7 mouse cellular contexts compared by ENCODE assay signal in genomic region chr16:4877701-4878100, GRCm38 (mm10). TPM values are rescaled to one million over a fixed set of nuclear protein-coding genes. Genes with fewer than 3 reads are reported as not detected.
DNase-seq lines count a peak whose midpoint lies in the region; ATAC-seq lines count a peak whose summit lies in the region.

No protein-coding gene starts in this region.

- peak overlapping the region; percentile 69 for H3K4me2 ChIP-seq in lung, embryonic 15.5 days
- peak overlapping the region; percentile 87 for H3K4me2 ChIP-seq in forebrain, embryonic 12.5 days
- peak overlapping the region; percentile 81 for H3K4me2 ChIP-seq in neural tube, embryonic 14.5 days (ENCODE audit: low read depth, low read length)

- H3K27ac ChIP-seq in lung, embryonic 15.5 days: peak overlapping the region; percentile 99
- H3K27ac ChIP-seq in forebrain, embryonic 12.5 days: no peak overlapping the region
- peak overlapping the region; percentile 97; the same call in 1 of the 2 replicates for H3K27ac ChIP-seq in limb, embryonic 10.5 days
- 0 out of 2 replicates have a peak overlapping the region, but pooled peaks have one; percentile 99 for H3K27ac ChIP-seq in neural tube, embryonic 14.5 days (ENCODE audit: low read depth, low read length)

- H3K9ac ChIP-seq in lung, embryonic 15.5 days: peak overlapping the region; percentile 74
- H3K9ac ChIP-seq in forebrain, embryonic 12.5 days: peak overlapping the region; percentile 78
- H3K9ac ChIP-seq in neural tube, embryonic 14.5 days (replicated peaks; ENCODE audit: low read depth, low read length): peak overlapping the region; percentile 76

- peak overlapping the region; percentile 76 for H3K4me3 ChIP-seq in lung, embryonic 15.5 days
- H3K4me3 ChIP-seq in forebrain, embryonic 12.5 days (replicated peaks): peak overlapping the region; percentile 87; the same call in 1 of the 2 replicates
- H3K4me3 ChIP-seq in limb, embryonic 10.5 days: peak overlapping the region; percentile 94
- H3K4me3 ChIP-seq in neural tube, embryonic 14.5 days (ENCODE audit: low read depth, low read length): peak overlapping the region; percentile 75

- H3K4me1 ChIP-seq in lung, embryonic 15.5 days: peaks cover 54% of the 10 kb centered on the region
- H3K4me1 ChIP-seq in forebrain, embryonic 12.5 days: peaks cover 31% of the 10 kb centered on the region
- peaks cover 29% of the 10 kb centered on the region for H3K4me1 ChIP-seq in limb, embryonic 10.5 days
- peaks cover 28% of the 10 kb centered on the region for H3K4me1 ChIP-seq in neural tube, embryonic 14.5 days (ENCODE audit: control insufficient read depth, insufficient read depth, low read length)

- ATAC-seq in lung, embryonic 15.5 days (ENCODE audit: borderline replicate concordance, extremely low read depth, low FRiP score, low TSS enrichment): no peak
- ATAC-seq in forebrain, embryonic 12.5 days (ENCODE audit: low FRiP score): no peak
- ATAC-seq in neural tube, embryonic 14.5 days (ENCODE audit: low read depth): no peak

- no peak for DNase-seq in lung, postnatal 14 days
- DNase-seq in limb, embryonic 10.5 days (ENCODE audit: low spot score): no peak
- no peak for DNase-seq in layer of hippocampus, adult 8-10 months (ENCODE audit: low spot score in 2 of 2)
- no peak for DNase-seq in urinary bladder, postnatal 36 days (ENCODE audit: low spot score in 2 of 2)

- no peaks in the 10 kb centered on the region for H3K9me3 ChIP-seq in lung, embryonic 15.5 days
- no peaks in the 10 kb centered on the region for H3K9me3 ChIP-seq in forebrain, embryonic 12.5 days
- H3K9me3 ChIP-seq in limb, embryonic 10.5 days (replicated peaks): no peaks in the 10 kb centered on the region
- no peaks in the 10 kb centered on the region for H3K9me3 ChIP-seq in neural tube, embryonic 14.5 days (ENCODE audit: control insufficient read depth, low read length)

- WGBS in lung, embryonic 15.5 days: 55% methylated on average over 3 of the region's 3 CpGs
- WGBS in forebrain, embryonic 12.5 days: 64% methylated on average over 3 of the region's 3 CpGs
- WGBS in limb, embryonic 10.5 days: 74% methylated on average over 3 of the region's 3 CpGs
- WGBS in neural tube, embryonic 14.5 days: 84% methylated on average over 3 of the region's 3 CpGs

- H3K27me3 ChIP-seq in lung, embryonic 15.5 days: no peaks in the 10 kb centered on the region
- no peaks in the 10 kb centered on the region for H3K27me3 ChIP-seq in forebrain, embryonic 12.5 days
- H3K27me3 ChIP-seq in limb, embryonic 10.5 days (ENCODE audit: low read depth, poor library complexity, severe bottlenecking): no peaks in the 10 kb centered on the region
- no peaks in the 10 kb centered on the region for H3K27me3 ChIP-seq in neural tube, embryonic 14.5 days (ENCODE audit: control insufficient read depth, insufficient read depth, low read length)

- peaks cover 21% of the 10 kb centered on the region for H3K36me3 ChIP-seq in lung, embryonic 15.5 days
- H3K36me3 ChIP-seq in forebrain, embryonic 12.5 days (replicated peaks): peaks cover 19% of the 10 kb centered on the region
- peaks cover 45% of the 10 kb centered on the region for H3K36me3 ChIP-seq in limb, embryonic 10.5 days
- peaks cover 13% of the 10 kb centered on the region; the same call in 1 of the 2 replicates for H3K36me3 ChIP-seq in neural tube, embryonic 14.5 days (ENCODE audit: control insufficient read depth, insufficient read depth, low read length)

RNA-seq across cellular contexts. Expression of gene Ubald1, which starts 2.4 kb away (rescaled TPM):
- polyA plus RNA-seq in lung, embryonic 15.5 days (2015; fragmentation: Nextera tagmentation; extraction: Ambion mirVana): 35.7 TPM in 2 replicates
- 23.8 and 27.2 TPM in 2 replicates for polyA plus RNA-seq in forebrain, embryonic 12.5 days (2016; fragmentation: Nextera tagmentation; extraction: Ambion mirVana)
- 43.6 and 43.8 TPM in 2 replicates for polyA plus RNA-seq in limb, embryonic 10.5 days (2016; fragmentation: Nextera tagmentation; extraction: Ambion mirVana)
- polyA plus RNA-seq in neural tube, embryonic 14.5 days (2014; fragmentation: Nextera tagmentation; extraction: Ambion mirVana): 63.6 and 65.0 TPM in 2 replicates
- total RNA-seq in layer of hippocampus, adult 8-10 months (2022): 10 to 100 TPM; 76.3 to 89.8 (median 82.7) TPM

RNA-seq across cellular contexts. Expression of gene Mgrn1, which starts 8.3 kb away (rescaled TPM):
- polyA plus RNA-seq in lung, embryonic 15.5 days (2015; fragmentation: Nextera tagmentation; extraction: Ambion mirVana): 88.1 and 93.0 TPM in 2 replicates
- 80.2 and 85.1 TPM in 2 replicates for polyA plus RNA-seq in forebrain, embryonic 12.5 days (2016; fragmentation: Nextera tagmentation; extraction: Ambion mirVana)
- 68.0 and 84.5 TPM in 2 replicates for polyA plus RNA-seq in limb, embryonic 10.5 days (2016; fragmentation: Nextera tagmentation; extraction: Ambion mirVana)
- polyA plus RNA-seq in neural tube, embryonic 14.5 days (2014; fragmentation: Nextera tagmentation; extraction: Ambion mirVana): 125 and 128 TPM in 2 replicates
- 100 to 1,000 TPM; 204 to 222 (median 214) TPM for total RNA-seq in layer of hippocampus, adult 8-10 months (2022)

RNA-seq across cellular contexts. Expression of gene 4930562C15Rik, which starts 42.5 kb away (rescaled TPM):
- 0.57 and 0.69 TPM in 2 replicates for polyA plus RNA-seq in lung, embryonic 15.5 days (2015; fragmentation: Nextera tagmentation; extraction: Ambion mirVana)
- 0.44 and 0.54 TPM in 2 replicates for polyA plus RNA-seq in forebrain, embryonic 12.5 days (2016; fragmentation: Nextera tagmentation; extraction: Ambion mirVana)
- polyA plus RNA-seq in limb, embryonic 10.5 days (2016; fragmentation: Nextera tagmentation; extraction: Ambion mirVana): 0.40 and 0.71 TPM in 2 replicates
- polyA plus RNA-seq in neural tube, embryonic 14.5 days (2014; fragmentation: Nextera tagmentation; extraction: Ambion mirVana): 0.85 and 0.86 TPM in 2 replicates
- total RNA-seq in layer of hippocampus, adult 8-10 months (2022): not detected
